Mouse (Mus musculus) G1E-ER4 (cell line): ENCODE data around the gene Ltc4s. TPM values are rescaled to one million over a fixed set of nuclear protein-coding genes. Genes with fewer than 3 reads are reported as not detected.

Source experiments
- GATA1 ChIP-seq: IDR thresholded peaks from one replicate; pipeline ENCODE4 v1.8.0; 2012; ENCODE audit warnings: low read length, inconsistent platforms
- polyA plus RNA-seq: library from polyadenylated mRNA; stranded (reverse); fragments of >175 nt; gene quantifications from 2 replicates; pipeline ENCODE4 v1.2.3, GENCODE M21; 2012

Ltc4s gene
- polyA plus RNA-seq, 1 experiment, result 0.11 TPM

GRCm38 (mm10) chr11:50215633-50216032, 22.8 kb downstream of the Ltc4s start:
- no peak for TF ChIP-seq GATA1

GRCm38 (mm10) chr11:50214631-50215030, 23.8 kb downstream of the Ltc4s start:
- no peak for TF ChIP-seq GATA1

- TF ChIP-seq GATA1, result no peak
Measured at GRCm38 (mm10) chr11:50212848-50213758, 25.3 kb downstream of the Ltc4s start.

- no peak for TF ChIP-seq GATA1
Measured at GRCm38 (mm10) chr11:50212060-50212739, 26.2 kb downstream of the Ltc4s start.

GRCm38 (mm10) chr11:50211322-50212059, 26.9 kb downstream of the Ltc4s start:
- no peak for TF ChIP-seq GATA1

- no peak for TF ChIP-seq GATA1
Measured at GRCm38 (mm10) chr11:50210505-50211151, 27.8 kb downstream of the Ltc4s start, which contains the start of the genes Sqstm1 and Mgat4b. Gene Sqstm1, minus strand, starts transcription at chr11:50210827. Gene Mgat4b, plus strand, starts transcription at chr11:50210890.

GRCm38 (mm10) chr11:50210101-50210504, 28.3 kb downstream of the Ltc4s start:
- no peak for TF ChIP-seq GATA1

GRCm38 (mm10) chr11:50208039-50208438, 30.4 kb downstream of the Ltc4s start:
- no peak for TF ChIP-seq GATA1

- no peak for TF ChIP-seq GATA1
Measured at GRCm38 (mm10) chr11:50207344-50207743, 31.1 kb downstream of the Ltc4s start.

- no peak for TF ChIP-seq GATA1
Measured at GRCm38 (mm10) chr11:50206037-50206436, 32.4 kb downstream of the Ltc4s start.

- no peak for TF ChIP-seq GATA1
Measured at GRCm38 (mm10) chr11:50205434-50205833, 33.0 kb downstream of the Ltc4s start.

- no peak for TF ChIP-seq GATA1
Measured at GRCm38 (mm10) chr11:50203302-50203827, 35.1 kb downstream of the Ltc4s start.

- no peak for TF ChIP-seq GATA1
Measured at GRCm38 (mm10) chr11:50201590-50201989, 36.8 kb downstream of the Ltc4s start.

GRCm38 (mm10) chr11:50200613-50201012, 37.8 kb downstream of the Ltc4s start:
- no peak for TF ChIP-seq GATA1

- TF ChIP-seq GATA1, result no peak
Measured at GRCm38 (mm10) chr11:50198916-50199315, 39.5 kb downstream of the Ltc4s start.
